Mouse (Mus musculus): Measurements from ENCODE around the gene Lrig1.

DNA sequence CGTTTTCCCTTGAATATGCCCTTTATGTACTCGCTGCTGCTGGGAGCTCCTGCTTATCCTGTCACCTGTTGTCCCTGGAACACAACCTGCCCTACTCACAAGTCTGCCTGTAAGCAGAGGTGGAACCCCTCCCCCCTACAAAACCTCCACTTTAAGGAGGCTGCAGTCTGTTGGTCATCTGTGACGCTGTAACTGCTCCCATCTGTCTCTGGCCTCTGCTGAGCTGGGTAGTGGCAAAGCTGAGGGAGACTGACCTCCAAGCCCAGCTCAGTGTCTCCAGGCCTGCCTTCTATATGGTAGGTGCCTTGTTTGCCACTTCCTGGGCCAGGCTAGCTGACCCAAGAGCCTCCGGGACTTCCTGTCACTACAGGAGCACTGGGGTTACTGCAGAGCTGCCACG, 98.1 kb downstream of the Lrig1 start:
- no peak for TF ChIP-seq CTCF (IDR thresholded peaks at IDR 0.05)
- TF ChIP-seq POLR2A (IDR thresholded peaks at IDR 0.05; ENCODE audit: insufficient read depth, low read depth, low read length): no peak
